Mouse (Mus musculus): ENCODE data around the gene Zscan29.
"Not testable (repeated sequence)": the region's sequence is repeated elsewhere in the genome, so short reads cannot be mapped to it uniquely, and the experiment has no call there.

Zscan29 gene

GRCm38 (mm10) chr2:121132822-121133221 is 38.1 kb downstream of the Zscan29 start:
- no peak for DNase-seq (ENCODE audit: low spot score)

DNA sequence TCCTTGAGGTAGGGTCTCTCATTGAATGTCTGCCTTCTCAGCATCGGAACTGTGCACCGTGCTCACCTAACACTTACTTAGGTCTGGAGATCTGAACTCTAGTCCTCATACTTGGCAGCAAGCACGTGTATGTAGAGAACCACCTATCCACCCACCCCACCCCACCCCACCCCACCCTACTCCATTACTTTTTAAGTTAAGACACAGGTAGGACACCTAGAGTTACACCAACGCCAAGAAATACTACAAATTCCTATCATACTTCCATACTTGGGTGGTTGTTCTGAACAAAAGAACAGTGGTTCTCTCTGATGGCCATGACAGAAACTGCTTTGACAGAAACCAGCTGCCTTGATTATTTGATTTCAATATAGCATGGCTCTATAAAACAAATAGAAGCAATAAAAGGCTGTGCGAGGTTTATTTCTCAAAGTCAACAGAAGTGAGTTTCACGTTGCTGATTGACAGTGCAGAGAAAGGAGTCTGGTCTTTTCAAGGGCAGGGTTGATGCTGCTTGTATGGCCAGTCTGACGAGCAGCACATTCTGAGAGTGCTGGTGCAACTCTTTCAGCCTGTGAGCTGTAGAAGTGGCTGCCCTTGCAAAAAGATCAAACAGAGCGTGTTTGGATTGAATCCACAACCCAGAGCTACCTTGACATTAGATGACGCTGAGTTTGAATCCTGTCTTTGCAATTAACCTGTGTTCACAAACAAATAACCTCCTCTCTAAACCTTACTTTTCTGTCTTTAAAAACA is 41.9 kb downstream of the Zscan29 start:
- DNase-seq (ENCODE audit: low spot score) = no peak

DNA sequence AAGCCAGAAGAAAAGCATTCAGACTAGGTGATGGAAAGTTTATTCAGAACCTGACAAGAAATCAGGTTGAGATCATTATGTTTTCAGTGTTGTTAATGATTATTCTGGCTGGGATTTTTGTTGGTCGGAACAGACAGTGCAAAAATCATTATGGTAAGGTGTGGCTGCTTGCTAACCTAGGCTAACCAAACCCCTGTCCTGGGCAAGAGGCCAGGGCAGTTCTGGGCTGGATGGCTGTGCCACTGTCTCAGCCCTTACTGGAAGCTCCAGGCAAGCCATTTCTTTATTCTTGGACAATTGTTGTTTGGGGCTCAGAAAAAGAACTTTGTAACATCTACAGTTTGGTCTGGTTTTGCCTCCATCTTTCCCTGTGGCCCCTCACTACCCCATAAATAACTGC is 43.4 kb downstream of the Zscan29 start:
- DNase-seq (ENCODE audit: low spot score) = no peak

DNA sequence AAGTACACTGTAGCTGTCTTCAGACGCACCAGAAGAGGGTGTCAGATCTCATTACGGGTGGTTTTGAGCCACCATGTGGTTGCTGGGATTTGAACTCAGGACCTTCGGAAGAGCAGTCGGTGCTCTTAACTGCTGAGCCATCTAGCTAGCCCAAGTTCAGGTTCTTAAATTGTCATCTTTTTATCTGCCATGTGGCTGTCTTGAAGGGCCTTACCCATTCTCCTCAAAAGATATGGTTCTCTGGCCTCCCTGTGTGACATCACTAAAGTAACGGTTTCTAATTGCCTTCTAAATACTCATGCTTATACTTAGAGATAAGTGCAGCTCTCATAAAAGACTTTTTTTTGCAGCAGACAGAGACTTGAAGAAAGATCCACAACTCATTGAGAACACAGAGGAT is 44.6 kb downstream of the Zscan29 start:
- DNase-seq (ENCODE audit: low spot score) = not testable (repeated sequence)

GRCm38 (mm10) chr2:121119260-121119659 is 51.7 kb downstream of the Zscan29 start:
- no peak for DNase-seq (ENCODE audit: low spot score)

DNA sequence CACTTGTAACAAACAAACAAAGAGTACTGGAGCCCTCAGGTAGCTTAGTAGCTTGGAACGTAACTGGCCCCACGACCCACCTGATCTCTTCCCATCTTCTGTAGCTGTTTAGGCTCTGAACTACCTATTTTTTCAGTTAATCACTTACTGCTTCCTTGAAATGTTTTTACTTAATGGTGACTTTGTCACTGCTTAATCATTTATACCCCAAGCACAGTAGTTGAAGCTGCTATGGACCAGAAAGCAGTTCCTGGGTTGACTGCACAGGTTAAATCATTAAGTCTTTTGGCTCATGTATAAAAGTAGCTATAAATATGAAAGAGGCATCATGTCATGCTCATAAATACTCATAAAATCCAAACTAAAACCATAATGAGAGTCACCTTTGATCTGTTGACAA is 55.5 kb downstream of the Zscan29 start:
- no peak for DNase-seq (ENCODE audit: low spot score)

- DNase-seq (ENCODE audit: low spot score) = no peak
These were observed 61.2 kb downstream of the Zscan29 start, which contains the start of gene Tgm7 for GRCm38 (mm10) chr2:121109695-121110094. TSS of gene Tgm7 (minus strand) at chr2:121109795.
